Mouse (Mus musculus) ovary, postnatal 14 days (tissue): ENCODE measurements around the gene Fbxl4.

ENCODE experiments used
- DNase-seq: peaks from one replicate; pipeline ENCODE4 v3.0.0; 2022; ENCODE audit warnings: low spot score

Gene Fbxl4

DNA sequence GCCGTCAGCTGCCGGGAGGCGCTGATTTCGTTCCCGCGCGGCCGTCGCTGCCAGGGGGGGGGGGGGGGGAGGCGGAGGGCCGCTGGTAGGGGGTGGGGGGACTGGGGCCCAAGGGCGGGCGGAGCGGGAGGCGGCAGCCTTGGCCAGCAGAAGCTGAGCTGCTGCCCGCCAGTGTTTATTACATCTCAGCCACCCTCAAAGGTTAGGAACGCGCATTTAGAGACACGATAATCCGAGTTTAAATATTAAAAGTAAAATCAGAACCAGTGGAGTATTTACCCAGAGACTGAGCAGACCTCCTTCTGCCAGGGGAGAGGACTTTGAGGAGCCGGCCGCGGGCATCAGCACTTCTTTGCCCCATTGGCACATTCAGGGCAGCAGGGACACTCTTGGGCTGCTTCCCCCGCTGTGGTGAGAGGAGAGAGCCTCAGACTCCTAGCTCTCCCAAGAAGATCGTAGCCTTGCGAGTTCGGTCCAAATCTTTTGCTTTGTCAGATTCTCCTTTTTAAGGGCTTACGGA is 120.4 kb downstream of the Fbxl4 start:
- no peak for DNase-seq

DNA sequence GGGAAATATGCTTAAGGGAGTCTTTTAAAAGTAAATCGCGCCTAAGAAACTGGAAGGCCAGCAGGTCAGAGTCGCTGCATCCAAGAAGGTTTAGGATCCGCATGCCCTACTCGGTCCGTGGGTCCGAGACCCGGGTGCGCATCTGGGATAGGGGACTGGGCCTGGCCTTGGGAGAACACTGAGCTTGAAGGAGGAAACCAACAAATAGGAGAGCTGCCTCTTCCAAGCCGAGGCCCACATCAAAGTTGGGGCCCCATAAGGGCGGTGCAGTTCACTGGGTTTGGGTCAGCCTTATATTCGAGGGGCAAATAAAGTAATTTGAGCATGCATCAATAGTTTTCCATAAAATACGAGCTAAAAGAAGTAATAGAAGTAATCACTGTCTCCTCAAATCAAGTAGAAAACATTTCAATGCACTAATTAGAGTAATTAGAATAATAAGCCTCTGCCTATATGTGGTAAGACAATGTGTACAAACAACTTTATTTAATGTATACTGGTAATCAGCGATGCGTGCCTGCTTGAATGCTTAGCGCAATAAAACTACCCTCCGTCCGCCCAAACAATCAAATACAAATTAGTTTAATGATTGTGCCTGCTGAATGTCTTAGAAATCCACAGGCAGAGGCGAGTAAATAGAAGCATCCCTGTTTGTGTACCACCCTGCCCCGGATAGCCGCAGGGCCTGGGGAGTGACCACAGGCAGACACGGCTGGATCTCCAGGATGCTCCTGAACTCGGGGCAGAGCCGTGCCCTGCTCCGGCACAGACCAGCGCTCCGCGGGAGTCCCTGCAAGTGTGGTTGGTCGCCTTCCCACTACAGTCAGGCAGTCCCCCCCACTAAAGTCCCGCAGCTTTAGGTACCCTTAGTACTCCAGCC is 121.4 kb downstream of the Fbxl4 start:
- DNase-seq: no peak

DNA sequence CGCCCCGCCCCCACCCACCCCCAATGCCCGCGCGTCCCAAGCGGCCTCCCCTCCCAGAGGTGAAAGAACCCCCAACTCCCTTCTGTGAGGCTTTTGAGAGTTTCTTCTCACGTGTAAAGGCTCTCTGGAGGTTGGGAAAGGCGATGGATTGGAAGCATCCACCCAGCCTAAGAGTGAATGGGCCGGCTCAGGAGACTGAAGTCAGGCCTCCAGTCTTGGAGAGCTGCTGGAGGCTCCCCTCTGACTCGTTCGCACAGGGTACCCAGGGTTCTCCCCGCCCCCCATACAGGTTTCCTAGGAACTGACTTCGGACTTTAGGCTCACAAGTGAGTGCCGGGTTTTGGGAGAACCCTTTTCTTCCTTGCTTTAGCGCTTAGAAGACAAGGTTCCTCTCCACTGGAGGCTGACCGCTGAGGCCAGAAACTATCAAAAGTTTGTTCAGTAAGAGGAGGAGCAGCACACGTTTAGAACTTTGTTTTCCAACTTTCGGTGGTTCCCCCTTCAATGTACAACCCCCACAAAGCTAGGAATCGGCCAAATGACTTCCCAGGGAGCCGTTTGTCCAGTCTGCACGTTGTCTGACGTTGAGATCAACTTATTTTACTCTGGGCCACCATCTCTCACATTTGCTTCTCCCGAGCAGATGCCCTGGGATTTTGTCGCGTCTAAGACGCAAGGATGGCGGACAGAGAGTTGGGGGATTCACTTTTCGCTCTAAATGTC is 122.2 kb downstream of the Fbxl4 start:
- DNase-seq: no peak

DNA sequence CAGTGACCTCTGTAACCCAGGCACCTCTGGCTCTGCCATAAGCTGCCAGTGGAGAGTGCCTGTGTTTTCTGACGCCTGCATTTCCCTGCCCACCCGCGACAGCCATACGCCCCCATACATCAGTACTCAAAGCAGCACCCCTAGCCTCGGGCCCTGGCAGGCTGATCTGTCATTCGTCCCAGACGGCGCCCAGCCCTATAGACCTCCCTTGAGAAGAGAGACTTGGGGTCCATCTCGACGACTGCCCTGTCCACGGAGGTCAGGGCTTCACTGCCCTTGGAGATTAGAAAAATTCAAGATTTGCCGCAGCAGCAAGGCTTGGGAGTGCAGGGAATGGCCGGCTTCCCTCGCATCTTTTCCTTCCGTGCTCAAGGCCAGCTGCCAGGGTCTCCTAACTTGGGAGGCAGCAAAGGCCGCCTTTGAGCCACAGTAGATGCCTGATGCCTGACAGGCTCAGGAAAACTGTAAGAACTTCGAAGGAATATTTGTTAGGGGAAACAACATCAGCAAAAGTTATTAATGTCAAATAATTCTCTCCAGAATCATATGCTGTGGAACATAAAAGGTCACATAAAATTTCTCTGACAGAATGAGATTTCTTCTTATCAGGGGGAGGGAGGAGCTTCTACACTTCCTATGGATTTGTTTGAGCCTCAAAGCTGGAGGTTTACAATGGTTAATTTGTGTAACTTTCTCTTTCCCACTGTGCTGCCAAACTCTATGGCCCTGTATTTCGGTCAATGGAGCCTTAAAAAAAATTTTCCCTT is 122.9 kb downstream of the Fbxl4 start:
- DNase-seq: no peak

DNA sequence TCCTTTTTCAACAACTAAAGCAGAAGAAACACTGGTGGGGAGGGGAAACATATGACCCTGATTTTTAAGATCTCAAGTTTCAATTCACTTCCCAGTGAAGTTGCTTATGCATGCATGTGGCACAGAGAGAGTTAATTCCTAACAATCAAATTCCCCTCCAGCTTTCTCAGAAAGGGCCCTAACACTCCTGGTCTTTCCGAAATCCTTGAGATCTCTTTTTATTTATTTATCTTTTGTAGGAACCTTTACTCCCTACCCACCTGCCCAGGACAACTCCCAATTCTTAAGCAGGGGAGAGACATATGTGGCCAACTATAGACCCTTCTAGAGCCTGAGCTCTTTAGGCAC is 123.5 kb downstream of the Fbxl4 start:
- no peak for DNase-seq

DNA sequence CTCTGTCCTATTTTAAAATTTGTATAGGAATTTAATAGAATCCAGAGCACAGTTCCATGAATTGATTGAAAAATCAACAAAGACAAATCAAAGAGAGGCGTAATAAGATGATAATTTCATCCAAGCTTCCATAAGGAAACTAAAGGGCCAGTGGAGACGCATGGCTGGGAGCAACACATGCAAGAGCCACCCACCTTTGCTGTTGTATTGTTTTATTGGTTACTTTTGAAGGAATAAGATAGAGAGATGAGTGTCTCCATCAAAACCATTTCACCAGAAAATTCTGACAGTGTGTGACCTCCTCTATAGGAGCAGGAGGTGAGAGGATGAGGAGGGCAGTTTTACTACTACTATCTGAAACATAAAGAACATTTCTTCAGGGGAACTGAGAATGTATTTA is 124.8 kb downstream of the Fbxl4 start:
- no peak for DNase-seq

DNA sequence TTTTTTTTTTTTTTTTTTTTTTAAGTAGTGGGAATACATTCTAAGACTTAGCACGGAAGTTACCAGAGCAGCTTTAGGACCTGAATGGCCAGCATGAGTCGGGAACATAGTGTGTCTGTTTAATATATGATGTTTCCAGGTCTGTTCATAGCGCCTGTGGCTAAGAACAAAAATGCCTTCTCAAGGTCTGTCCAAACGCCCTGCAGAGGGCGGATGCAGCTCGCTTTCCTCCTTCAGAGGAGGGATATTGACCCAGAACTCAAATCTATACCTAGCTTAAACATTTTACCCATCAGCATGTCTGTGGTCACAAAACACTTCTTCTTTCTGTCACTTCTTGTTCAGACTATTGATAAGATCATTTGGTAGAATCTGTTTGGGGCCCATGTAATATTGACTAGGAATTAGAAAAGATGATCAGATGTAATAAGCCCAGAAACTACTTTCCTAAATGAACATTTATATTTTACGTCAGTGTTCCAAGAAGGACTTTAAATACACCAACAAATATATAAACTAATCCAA is 125.5 kb downstream of the Fbxl4 start:
- no peak for DNase-seq

DNA sequence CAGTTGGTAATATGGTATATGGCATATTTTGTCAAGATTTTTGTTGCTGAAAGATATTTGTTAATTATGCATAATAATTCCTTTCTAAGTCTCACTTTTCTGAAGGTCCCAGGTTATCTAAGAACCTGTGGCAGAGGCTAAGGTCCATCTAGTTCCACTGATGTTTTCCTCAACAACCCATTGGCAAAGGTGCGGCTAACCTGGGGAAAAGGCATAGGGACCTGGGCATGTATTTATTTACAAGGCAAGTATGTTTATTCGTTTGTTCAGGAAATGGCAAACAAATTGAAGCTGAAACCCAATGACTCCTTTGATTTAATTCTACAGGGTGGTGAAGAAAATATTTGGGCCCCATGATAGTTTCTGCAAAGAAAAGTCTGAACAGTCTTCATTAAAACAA is 126.2 kb downstream of the Fbxl4 start:
- DNase-seq: no peak
